Mouse (Mus musculus): ENCODE results near the gene Map3k13. TPM values are rescaled to one million over a fixed set of nuclear protein-coding genes. Genes with fewer than 3 reads are reported as not detected.

Map3k13 gene
- polyA plus RNA-seq, 1 experiment from 2014 or later, result 3.5 TPM

DNA sequence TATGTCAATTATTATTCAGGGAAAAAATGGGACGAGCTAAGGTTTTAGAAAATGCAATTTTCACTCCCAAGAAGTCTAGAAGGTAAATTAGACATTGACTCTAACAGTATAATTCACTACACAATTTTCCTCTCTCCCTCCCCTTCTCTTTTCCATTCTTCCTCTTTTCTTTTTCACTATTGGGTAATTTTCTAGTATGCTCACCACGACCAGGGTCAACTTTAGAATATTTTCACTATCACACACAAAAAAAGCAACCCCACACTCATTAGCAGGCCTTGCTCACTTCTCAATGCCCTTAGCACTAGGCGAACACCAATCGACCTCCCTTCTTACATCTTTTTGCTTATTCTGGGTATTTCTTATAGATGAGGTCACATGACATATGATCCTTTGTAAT lies 54.7 kb downstream of the Map3k13 start:
- ATAC-seq (replicated peaks; ENCODE audit: low FRiP score) (no peak), DNase-seq (ENCODE audit: low spot score) (no peak)
- Histone ChIP-seq H3K9me3 (ENCODE audit: control insufficient read depth, low read length) (no peaks in the 10 kb centered on the region), H3K4me1 (replicated peaks; ENCODE audit: control insufficient read depth, insufficient read depth, low read length) (no peaks in the 10 kb centered on the region; the same call in 1 of the 2 replicates), H3K4me3 (ENCODE audit: low read depth, low read length) (no peak overlapping the region), H3K27me3 (ENCODE audit: control insufficient read depth, insufficient read depth, low read length) (no peaks in the 10 kb centered on the region), H3K36me3 (ENCODE audit: control insufficient read depth, insufficient read depth, low read length) (no peaks in the 10 kb centered on the region), H3K9ac (ENCODE audit: low read length) (no peak overlapping the region), H3K27ac (ENCODE audit: low read depth, low read length) (no peak overlapping the region), H3K4me2 (ENCODE audit: low read depth, low read length, severe bottlenecking) (no peak overlapping the region)
- WGBS, result 85% methylated on average over 4 of the region's 4 CpGs

DNA sequence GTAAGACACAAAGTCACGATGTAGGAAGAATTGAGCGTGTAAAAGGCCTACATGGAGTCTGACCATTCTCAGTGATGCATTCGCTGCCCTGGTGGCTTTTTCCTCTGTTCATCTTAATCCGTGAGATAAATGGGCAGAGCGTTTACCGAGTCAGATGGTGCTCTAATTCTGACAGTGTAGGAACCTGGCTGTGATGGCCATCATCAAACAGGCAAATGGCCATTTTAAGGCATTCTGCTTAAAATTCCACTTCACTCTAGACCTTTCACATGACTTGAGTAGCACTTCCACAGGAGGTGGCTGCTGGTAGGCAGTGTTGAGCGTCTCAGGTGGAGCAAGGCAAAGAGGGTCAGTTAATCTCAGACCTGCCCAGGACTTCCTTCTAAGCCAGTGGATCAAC lies 58.2 kb downstream of the Map3k13 start:
- Histone ChIP-seq H3K9ac (ENCODE audit: low read length) (no peak overlapping the region), H3K4me1 (replicated peaks; ENCODE audit: control insufficient read depth, insufficient read depth, low read length) (peaks cover 6% of the 10 kb centered on the region), H3K9me3 (ENCODE audit: control insufficient read depth, low read length) (no peaks in the 10 kb centered on the region), H3K27me3 (ENCODE audit: control insufficient read depth, insufficient read depth, low read length) (no peaks in the 10 kb centered on the region), H3K4me2 (ENCODE audit: low read depth, low read length, severe bottlenecking) (no peak overlapping the region), H3K4me3 (ENCODE audit: low read depth, low read length) (no peak overlapping the region), H3K36me3 (ENCODE audit: control insufficient read depth, insufficient read depth, low read length) (no peaks in the 10 kb centered on the region), H3K27ac (ENCODE audit: low read depth, low read length) (no peak overlapping the region)
- no peak for DNase-seq (ENCODE audit: low spot score)
- ATAC-seq (replicated peaks; ENCODE audit: low FRiP score), result no peak
- 90% methylated on average over 7 of the region's 7 CpGs for WGBS

DNA sequence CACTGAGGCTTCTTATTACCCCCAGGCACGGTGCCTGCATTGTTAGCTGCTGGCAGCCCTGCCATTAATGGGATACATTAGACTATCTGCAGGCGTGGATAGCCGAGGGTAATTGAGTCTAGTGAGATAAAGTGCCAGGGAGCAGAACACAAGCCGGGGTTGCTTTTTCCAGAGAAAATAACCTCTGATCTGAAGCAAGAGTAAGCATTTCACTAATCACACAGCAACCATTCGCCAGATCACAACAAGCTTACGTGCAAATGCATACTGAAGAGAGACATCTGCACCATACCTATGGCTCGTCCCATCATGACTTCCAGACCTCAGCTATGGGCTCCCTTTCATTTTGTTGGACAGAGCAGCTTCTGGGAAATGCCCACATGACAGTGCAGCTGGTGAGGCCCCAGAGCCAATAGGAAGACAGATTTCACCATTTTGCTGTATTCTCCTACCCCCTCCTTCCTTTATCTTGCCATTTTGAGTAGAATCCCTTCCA lies 59.3 kb downstream of the Map3k13 start:
- 79% methylated on average over 7 of the region's 7 CpGs for WGBS

DNA sequence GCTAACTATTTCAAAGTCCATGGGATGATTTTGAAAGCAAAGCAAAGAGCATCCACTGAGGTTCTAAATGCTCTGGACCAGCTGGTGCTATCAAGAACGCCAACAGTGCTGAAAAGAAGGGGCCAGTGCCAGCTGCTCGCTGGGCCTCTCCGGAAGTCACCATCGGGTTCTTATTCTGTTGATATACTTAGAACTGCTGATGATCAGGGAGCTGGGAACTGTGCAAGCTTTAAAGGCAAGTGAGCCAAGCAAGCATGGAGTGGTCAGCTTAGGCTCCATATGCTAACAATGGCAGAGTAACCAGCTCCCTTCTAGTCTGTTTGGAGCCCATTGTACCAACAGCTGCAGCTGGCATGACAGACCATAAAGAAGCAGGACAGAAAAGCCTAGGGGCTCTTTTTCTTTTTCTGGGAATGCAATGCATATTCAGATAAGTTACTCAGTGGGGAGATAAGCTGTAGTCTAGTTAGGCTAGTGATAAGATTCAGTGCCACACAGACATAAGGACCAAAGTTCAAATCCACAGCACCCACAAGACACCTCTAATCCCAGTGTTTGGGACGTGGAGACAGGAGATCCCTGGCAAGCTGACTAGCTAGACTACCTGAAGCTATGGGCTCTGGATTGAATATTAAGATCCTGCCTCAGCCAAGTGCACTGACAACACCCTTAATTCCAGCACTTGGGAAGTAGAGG lies 60.6 kb downstream of the Map3k13 start:
- no peaks in the 10 kb centered on the region for H3K27me3 ChIP-seq (ENCODE audit: control insufficient read depth, insufficient read depth, low read length)
- WGBS, result 88% methylated on average over 5 of the region's 5 CpGs
- H3K4me2 ChIP-seq (ENCODE audit: low read depth, low read length, severe bottlenecking), result no peak overlapping the region
- peaks cover 14% of the 10 kb centered on the region for H3K4me1 ChIP-seq (replicated peaks; ENCODE audit: control insufficient read depth, insufficient read depth, low read length)
- no peaks in the 10 kb centered on the region for H3K36me3 ChIP-seq (ENCODE audit: control insufficient read depth, insufficient read depth, low read length)
- no peak overlapping the region for H3K9ac ChIP-seq (ENCODE audit: low read length)
- DNase-seq (ENCODE audit: low spot score), result no peak
- ATAC-seq (replicated peaks; ENCODE audit: low FRiP score), result no peak
- no peak overlapping the region for H3K4me3 ChIP-seq (ENCODE audit: low read depth, low read length)
- no peaks in the 10 kb centered on the region for H3K9me3 ChIP-seq (ENCODE audit: control insufficient read depth, low read length)
- H3K27ac ChIP-seq (ENCODE audit: low read depth, low read length), result no peak overlapping the region

More for the DNA sequence above, 59.3 kb downstream of the Map3k13 start:
- H3K4me2 ChIP-seq (ENCODE audit: low read depth, low read length, severe bottlenecking), result no peak overlapping the region
- H3K9ac ChIP-seq (ENCODE audit: low read length), result no peak overlapping the region
- H3K4me3 ChIP-seq (ENCODE audit: low read depth, low read length), result no peak overlapping the region
- no peak for ATAC-seq (replicated peaks; ENCODE audit: low FRiP score)
- peaks cover 10% of the 10 kb centered on the region for H3K4me1 ChIP-seq (replicated peaks; ENCODE audit: control insufficient read depth, insufficient read depth, low read length)
- peak overlapping the region; percentile 2; the same call in 1 of the 2 replicates for H3K27ac ChIP-seq (ENCODE audit: low read depth, low read length)
- no peak for DNase-seq (ENCODE audit: low spot score)
- H3K9me3 ChIP-seq (ENCODE audit: control insufficient read depth, low read length), result no peaks in the 10 kb centered on the region
- H3K27me3 ChIP-seq (ENCODE audit: control insufficient read depth, insufficient read depth, low read length), result no peaks in the 10 kb centered on the region
- H3K36me3 ChIP-seq (ENCODE audit: control insufficient read depth, insufficient read depth, low read length), result no peaks in the 10 kb centered on the region

DNA sequence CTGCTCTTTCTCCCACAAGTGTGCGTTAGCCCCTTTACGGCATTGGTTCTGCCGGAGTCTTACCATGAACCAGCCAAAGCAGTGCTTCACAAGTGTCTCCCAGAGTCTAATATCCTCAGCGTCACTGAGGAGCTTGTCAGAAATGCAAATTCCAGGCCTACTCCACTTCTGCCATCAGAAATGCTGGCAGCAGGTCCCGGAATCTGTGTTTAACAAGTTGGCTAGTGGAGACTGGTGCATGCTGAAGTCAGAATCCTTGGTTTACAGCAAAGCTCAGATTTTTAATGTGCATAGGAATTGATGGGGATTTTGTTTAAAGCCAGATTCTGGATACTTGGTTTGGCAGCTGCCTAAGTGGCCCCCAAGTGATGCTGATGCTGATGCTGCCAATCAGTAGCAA lies 62.0 kb downstream of the Map3k13 start:
- Histone ChIP-seq H3K9me3 (ENCODE audit: control insufficient read depth, low read length) (no peaks in the 10 kb centered on the region), H3K4me2 (ENCODE audit: low read depth, low read length, severe bottlenecking) (no peak overlapping the region), H3K36me3 (ENCODE audit: control insufficient read depth, insufficient read depth, low read length) (no peaks in the 10 kb centered on the region), H3K27ac (ENCODE audit: low read depth, low read length) (no peak overlapping the region), H3K4me3 (ENCODE audit: low read depth, low read length) (no peak overlapping the region), H3K27me3 (ENCODE audit: control insufficient read depth, insufficient read depth, low read length) (no peaks in the 10 kb centered on the region), H3K4me1 (replicated peaks; ENCODE audit: control insufficient read depth, insufficient read depth, low read length) (peaks cover 14% of the 10 kb centered on the region; the same call in 1 of the 2 replicates), H3K9ac (ENCODE audit: low read length) (no peak overlapping the region)
- DNase-seq (ENCODE audit: low spot score) (no peak), ATAC-seq (replicated peaks; ENCODE audit: low FRiP score) (no peak)
- WGBS, result 87% methylated on average over 5 of the region's 5 CpGs

DNA sequence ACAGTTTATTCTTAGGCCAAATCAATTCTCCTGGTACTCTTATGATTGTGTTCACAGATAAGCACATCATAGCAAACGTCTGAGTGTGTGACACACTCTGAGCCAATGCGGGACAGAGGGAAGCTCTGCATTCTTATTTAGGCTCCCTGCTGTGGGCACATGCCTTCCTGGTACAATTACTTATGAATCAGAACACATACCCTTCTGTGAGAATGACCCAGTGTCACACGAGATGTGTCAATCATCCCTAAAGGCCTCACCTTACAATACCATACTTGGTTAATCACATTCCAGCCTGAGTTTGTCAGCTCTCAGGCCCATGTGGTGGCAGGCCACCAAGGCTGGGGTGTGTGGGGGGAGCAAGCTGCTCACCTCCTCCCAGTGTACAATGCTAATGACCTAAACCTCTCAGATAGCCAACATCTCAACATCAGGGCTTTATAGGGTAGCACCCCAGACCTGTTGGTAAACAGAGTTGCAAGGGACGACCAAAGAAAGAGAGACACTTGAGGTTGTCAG lies 63.0 kb downstream of the Map3k13 start:
- H3K9ac ChIP-seq (ENCODE audit: low read length), result no peak overlapping the region
- no peaks in the 10 kb centered on the region for H3K36me3 ChIP-seq (ENCODE audit: control insufficient read depth, insufficient read depth, low read length)
- peaks cover 14% of the 10 kb centered on the region; the same call in 1 of the 2 replicates for H3K4me1 ChIP-seq (replicated peaks; ENCODE audit: control insufficient read depth, insufficient read depth, low read length)
- 43% methylated on average over 4 of the region's 4 CpGs for WGBS
- H3K4me2 ChIP-seq (ENCODE audit: low read depth, low read length, severe bottlenecking), result no peak overlapping the region
- DNase-seq (ENCODE audit: low spot score) (no peak), ATAC-seq (replicated peaks; ENCODE audit: low FRiP score) (no peak)
- H3K27ac ChIP-seq (ENCODE audit: low read depth, low read length), result no peak overlapping the region
- H3K27me3 ChIP-seq (ENCODE audit: control insufficient read depth, insufficient read depth, low read length), result no peaks in the 10 kb centered on the region
- H3K9me3 ChIP-seq (ENCODE audit: control insufficient read depth, low read length), result no peaks in the 10 kb centered on the region
- no peak overlapping the region for H3K4me3 ChIP-seq (ENCODE audit: low read depth, low read length)

DNA sequence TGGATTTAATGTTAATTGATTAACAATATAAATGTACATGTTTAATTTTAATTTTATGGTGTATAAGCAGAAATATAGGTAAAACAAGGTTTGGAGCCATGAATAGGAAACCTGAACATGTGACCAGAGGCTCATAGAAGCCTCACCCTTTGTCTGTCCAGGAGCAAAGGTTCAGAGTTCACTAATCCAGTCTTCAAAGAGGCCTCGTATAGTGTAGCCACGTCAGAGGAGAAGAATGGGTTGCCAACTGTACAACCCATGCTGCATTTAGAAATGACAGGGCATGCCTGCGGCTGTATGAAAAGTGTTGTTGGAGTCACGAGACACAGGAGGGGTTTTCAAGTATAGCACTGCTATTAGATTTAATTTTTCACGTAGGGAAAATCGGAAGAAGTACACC lies 64.0 kb downstream of the Map3k13 start:
- 64% methylated on average over 6 of the region's 6 CpGs for WGBS
- no peak for DNase-seq (ENCODE audit: low spot score)
- Histone ChIP-seq H3K27ac (ENCODE audit: low read depth, low read length) (peak overlapping the region; percentile 31; the same call in 1 of the 2 replicates), H3K4me1 (replicated peaks; ENCODE audit: control insufficient read depth, insufficient read depth, low read length) (peaks cover 14% of the 10 kb centered on the region; the same call in 1 of the 2 replicates), H3K27me3 (ENCODE audit: control insufficient read depth, insufficient read depth, low read length) (no peaks in the 10 kb centered on the region), H3K4me3 (ENCODE audit: low read depth, low read length) (no peak overlapping the region), H3K4me2 (ENCODE audit: low read depth, low read length, severe bottlenecking) (no peak overlapping the region), H3K9me3 (ENCODE audit: control insufficient read depth, low read length) (no peaks in the 10 kb centered on the region), H3K9ac (ENCODE audit: low read length) (no peak overlapping the region), H3K36me3 (ENCODE audit: control insufficient read depth, insufficient read depth, low read length) (no peaks in the 10 kb centered on the region)
- ATAC-seq (replicated peaks; ENCODE audit: low FRiP score), result no peak

DNA sequence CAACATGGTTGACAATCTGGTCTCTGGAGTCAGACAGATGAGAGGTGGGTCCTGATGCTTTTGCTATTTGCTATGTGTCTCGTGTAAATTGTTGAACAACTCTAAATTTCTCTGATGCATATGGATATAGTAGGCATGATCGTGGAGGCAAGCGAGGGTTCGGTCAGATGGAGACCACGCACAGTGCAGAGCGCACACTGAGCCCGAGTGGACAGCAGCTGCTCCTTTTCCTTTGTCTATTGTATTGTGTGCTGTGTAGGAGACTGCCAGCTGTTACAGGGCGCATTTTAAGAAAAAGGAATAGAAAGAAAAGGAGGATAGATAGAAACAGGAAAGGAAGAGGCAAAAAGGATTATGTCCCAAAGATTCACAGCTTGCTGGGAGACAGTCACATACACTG lies 64.7 kb downstream of the Map3k13 start:
- Histone ChIP-seq H3K27ac (ENCODE audit: low read depth, low read length) (no peak overlapping the region), H3K4me3 (ENCODE audit: low read depth, low read length) (no peak overlapping the region), H3K27me3 (ENCODE audit: control insufficient read depth, insufficient read depth, low read length) (no peaks in the 10 kb centered on the region), H3K36me3 (ENCODE audit: control insufficient read depth, insufficient read depth, low read length) (no peaks in the 10 kb centered on the region), H3K9ac (ENCODE audit: low read length) (no peak overlapping the region), H3K4me1 (replicated peaks; ENCODE audit: control insufficient read depth, insufficient read depth, low read length) (peaks cover 14% of the 10 kb centered on the region; the same call in 1 of the 2 replicates), H3K9me3 (ENCODE audit: control insufficient read depth, low read length) (no peaks in the 10 kb centered on the region), H3K4me2 (ENCODE audit: low read depth, low read length, severe bottlenecking) (no peak overlapping the region)
- WGBS, result 69% methylated on average over 8 of the region's 8 CpGs
- ATAC-seq (replicated peaks; ENCODE audit: low FRiP score) (0 out of 2 replicates have a peak, but pooled peaks have one; percentile 55), DNase-seq (ENCODE audit: low spot score) (no peak)
